Mouse (Mus musculus): ENCODE measurements around the gene Scmh1.
A peak's percentile ranks its signal among the peaks of the same experiment; 100 is the strongest.
"Not testable (repeated sequence)": the region's sequence is repeated elsewhere in the genome, so short reads cannot be mapped to it uniquely, and the experiment has no call there.

Scmh1 gene

DNA sequence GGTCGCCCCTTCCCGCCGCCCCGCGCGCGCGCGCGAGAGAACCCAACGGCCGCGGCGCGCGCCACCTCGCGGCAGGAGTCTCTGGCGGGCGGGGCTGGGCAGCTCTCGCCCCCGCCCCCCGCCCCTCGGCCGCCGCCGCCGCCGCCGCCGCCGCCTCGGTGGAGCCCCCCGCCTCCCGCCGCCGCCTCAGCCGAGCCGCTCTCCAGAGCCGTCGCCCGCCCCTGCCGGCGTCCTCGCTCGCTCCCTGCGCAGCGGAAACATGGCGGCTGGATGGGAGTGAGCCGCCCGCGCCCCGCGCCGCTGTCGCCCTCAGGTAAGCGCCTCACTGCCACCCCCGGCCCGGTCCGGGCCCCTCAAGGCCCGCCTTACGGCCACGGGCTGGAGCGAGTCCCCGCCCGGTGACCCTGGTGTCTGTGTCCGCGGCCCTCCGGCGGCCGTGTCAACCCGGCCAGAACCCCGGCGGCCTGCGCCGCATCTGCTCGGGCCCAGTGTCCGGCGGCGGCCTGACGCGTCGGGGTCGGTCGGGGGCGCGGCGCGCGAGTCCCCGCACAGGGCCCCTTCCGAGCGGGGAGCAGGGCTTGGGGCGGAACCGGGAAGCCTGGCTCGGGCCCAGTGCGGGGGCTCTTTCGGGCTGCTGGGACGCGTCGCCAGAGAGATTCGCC is at the start of gene Scmh1:
Gene Scmh1, plus strand, starts transcription at position 138 of the 662 bp plus-strand sequence.
- DNase-seq (ENCODE audit: low spot score in 2 of 2): peak; percentile 17 to 48

GRCm38 (mm10) chr4:120360011-120360521 is 45.0 kb upstream of the Scmh1 start:
- DNase-seq (ENCODE audit: low spot score in 2 of 2): no peak

DNA sequence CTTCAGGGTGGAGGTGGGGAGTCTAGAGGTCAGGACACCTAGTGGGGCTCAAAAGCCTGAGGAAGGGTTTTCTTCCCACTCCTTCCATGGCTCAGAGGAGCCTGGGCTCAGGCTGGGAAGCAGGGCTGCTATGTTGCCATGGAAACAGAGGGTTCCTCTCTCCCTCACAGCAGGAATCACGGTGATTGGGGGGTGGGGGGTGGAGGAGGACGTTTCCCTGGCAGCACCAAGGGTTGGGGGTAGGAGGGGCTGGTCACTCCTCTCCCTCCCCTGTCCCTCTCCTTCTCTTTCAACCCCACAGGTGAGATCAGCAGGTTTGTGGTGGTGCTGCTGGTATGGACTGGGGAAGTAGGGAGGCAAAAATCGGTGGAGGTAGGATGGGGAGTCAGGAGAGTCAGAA is 40.4 kb upstream of the Scmh1 start:
- DNase-seq (ENCODE audit: low spot score in 2 of 2): no peak

GRCm38 (mm10) chr4:120365456-120365855 is 39.6 kb upstream of the Scmh1 start:
- DNase-seq (ENCODE audit: low spot score in 2 of 2): no peak

DNA sequence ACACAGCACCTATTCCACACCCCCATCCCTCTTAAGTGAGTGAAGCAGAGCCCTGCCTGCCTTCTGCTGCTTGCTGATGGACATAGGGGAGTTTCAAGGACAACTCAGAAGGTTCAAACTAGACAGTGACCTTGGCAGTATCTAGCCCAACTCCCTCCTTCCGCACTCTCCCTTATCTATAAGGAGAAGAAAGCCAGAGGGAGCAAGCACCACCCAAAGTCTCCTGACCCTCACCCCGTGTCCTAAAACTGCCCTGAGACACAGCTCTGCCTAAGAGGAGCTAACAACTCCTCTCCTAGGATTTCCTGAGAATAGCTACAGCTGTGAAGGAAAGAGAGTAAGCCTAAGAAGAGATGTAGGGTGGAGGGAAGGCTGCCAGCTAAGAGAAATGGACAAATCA is 37.0 kb upstream of the Scmh1 start:
- DNase-seq (ENCODE audit: low spot score in 2 of 2): no peak

DNA sequence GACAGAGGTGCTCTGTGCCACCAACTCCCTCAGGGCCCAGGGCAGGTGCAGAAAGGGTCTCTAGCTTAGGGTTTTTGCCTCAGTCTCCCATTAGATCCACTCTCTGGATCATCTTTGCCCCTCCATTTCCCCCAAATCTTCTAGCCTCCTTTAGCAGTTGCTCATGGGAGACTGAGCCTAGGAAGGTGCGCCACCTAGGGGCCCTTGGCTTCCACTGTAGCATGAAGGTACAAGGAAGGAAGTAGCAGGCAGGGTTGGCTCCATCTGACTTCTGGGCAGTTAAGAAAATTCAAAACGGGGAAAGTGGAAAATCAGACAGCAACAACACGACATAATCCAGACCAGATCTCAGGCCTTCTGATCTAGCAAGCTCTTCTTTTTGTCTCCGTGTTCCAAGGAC is 36.4 kb upstream of the Scmh1 start:
- DNase-seq (ENCODE audit: low spot score in 2 of 2): peak in 1 of 2 experiments; percentile 35

- DNase-seq (ENCODE audit: low spot score in 2 of 2): no peak
These were observed 35.9 kb upstream of the Scmh1 start for GRCm38 (mm10) chr4:120369156-120369555.

DNA sequence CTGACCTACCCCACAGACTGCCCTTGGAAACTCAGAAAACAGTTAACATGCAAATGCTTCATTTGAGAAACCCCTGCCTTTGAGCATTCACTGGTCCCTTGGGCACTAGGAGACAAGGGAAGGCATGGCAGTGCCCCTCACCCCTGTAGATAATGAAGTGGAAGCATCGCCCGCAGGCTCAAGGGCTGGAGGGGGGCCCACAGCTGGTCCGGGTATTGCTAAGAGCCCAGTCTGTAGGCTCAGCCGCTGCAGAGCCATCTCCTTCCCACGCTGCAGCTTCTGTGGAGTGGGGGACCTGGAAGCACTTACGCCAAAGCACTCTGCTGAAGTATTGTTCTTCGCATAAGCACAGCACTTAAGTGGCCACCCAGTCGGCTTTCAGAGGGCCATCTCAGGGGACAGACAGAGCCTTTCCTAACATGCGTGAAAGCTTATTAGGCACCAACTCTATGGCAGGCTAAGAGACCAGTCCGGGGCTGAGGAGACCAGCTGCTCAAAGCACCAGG is 35.2 kb upstream of the Scmh1 start:
- no peak for DNase-seq (ENCODE audit: low spot score in 2 of 2)

DNA sequence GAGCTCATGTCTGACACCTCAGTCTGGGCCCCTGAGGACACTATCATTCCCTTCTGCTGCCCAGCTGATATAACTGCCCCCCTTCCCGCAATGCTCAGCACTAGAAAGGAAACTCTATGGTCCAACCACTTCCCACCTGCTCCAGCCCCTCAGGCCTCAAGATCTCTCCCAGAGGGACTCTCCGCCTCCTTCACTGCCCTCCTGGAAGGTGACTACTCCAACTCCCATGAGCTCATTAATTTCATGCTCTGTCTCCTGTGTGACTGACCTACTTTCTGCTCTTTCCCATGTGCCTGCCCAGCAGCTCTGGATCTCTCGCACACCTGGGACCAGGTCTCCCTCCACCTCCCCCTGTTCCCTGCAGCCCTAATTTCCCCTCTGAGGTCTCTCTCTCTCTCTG is 32.2 kb upstream of the Scmh1 start:
- no peak for DNase-seq (ENCODE audit: low spot score in 2 of 2)

DNA sequence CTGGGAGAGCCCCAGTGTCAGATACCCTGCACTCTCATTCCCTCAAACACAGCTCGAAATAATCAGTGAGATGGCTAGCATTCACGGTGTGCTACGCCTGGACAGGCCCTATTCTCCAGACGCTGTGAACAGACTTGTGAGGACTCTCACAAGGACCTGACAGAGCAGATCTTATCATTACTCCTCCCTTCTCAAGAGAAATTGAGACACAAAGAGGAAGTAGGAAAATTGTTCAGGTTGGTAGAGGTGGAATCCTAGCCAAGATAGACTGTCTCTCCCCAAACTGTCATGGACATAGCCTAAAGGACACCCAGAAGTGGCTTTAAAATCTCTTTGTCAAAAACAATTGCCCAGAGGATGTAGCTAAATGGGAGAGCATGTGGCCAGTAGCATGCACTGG is 31.3 kb upstream of the Scmh1 start:
- DNase-seq (ENCODE audit: low spot score in 2 of 2): no peak

GRCm38 (mm10) chr4:120380811-120381391 is 24.2 kb upstream of the Scmh1 start:
- peak; percentile 5 to 27 for DNase-seq (ENCODE audit: low spot score in 2 of 2)

GRCm38 (mm10) chr4:120385496-120385895 is 19.6 kb upstream of the Scmh1 start:
- no peak for DNase-seq (ENCODE audit: low spot score in 2 of 2)

- DNase-seq (ENCODE audit: low spot score in 2 of 2): no peak
These were observed 17.6 kb upstream of the Scmh1 start for GRCm38 (mm10) chr4:120387496-120387895.

DNA sequence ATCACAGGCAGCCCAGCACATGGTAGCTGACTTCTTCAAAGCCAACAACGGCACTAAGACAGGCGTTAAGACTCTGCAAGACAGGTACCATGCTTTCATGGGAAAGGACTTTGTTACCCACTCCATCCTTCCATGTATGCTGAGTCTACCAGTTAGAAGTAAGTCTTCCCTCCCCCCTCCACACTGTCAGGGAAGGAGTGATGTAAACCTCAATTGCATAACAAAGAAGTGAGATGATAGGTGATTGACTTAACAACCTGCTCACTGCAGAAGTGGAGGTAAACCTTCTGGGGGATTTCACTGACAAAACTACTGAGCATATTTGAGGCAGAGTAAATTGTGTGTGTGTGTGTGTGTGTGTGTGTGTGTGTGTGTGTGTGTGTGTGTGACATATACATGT is 17.1 kb upstream of the Scmh1 start:
- DNase-seq (ENCODE audit: low spot score in 2 of 2): no peak

GRCm38 (mm10) chr4:120388998-120389542 is 16.0 kb upstream of the Scmh1 start:
- DNase-seq (ENCODE audit: low spot score in 2 of 2): no peak

GRCm38 (mm10) chr4:120389546-120389945 is 15.5 kb upstream of the Scmh1 start:
- no peak for DNase-seq (ENCODE audit: low spot score in 2 of 2)

DNA sequence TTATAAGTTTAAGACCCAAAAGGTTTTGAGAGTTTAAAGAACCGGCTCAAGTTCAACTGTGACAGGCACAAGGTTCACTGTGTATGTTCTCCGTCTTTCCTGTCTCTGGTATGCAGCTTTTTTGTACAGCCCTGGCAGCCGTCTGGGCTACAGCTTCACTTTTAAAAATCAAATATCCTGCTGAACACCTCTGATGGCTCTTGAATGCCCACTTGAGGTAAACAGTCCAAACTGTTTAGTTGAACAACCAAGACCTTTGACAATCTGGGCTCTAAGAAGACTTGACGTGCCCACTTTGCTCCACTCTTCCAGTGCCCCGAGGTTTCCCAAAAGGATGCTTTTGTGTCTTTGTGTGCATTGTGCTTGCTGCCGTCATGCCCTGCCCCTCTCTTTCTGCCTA is 13.5 kb upstream of the Scmh1 start:
- no peak for DNase-seq (ENCODE audit: low spot score in 2 of 2)

- DNase-seq (ENCODE audit: low spot score in 2 of 2): no peak
These were observed 12.7 kb upstream of the Scmh1 start for GRCm38 (mm10) chr4:120392341-120392740.

DNA sequence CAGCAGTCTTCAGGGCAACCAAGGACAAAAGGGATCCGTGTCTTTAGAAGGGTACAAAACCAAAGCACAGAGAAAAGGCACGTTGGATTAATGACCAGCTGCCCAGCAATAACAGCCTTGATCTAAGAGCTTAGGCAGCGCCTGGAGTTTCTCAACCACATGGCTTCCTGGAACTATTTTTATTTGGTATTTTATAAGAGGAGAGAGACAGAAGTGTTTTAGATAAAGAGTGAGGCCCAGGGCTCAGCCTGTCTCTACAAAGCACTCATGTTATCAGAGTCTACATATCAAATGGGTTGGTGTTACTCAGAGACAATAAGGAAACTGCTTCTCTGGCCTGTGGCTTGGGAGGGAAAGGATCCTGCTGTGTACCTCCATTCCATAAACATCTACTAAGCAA is 12.3 kb upstream of the Scmh1 start:
- DNase-seq (ENCODE audit: low spot score in 2 of 2): no peak

- DNase-seq (ENCODE audit: low spot score in 2 of 2): no peak
These were observed 4.8 kb upstream of the Scmh1 start for GRCm38 (mm10) chr4:120400251-120400650.

DNA sequence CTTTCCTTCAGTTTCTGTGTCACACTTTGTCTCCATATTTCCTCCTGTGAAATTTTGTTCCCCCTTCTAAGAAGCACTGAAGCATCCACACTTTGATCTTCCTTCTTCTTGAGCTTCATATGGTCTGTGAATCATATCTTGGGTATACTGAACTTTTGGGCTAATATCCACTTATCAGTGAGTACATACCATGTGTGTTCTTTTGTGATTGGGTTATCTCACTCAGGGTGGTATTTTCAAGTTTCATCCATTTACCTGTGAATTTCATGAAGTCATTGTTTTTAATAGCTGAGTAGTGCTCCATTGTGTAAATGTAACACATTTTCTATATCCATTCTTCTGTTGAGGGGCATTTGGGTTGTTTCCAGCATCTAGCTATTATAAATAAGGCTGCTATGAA is 3.0 kb upstream of the Scmh1 start:
- DNase-seq (ENCODE audit: low spot score in 2 of 2): not testable (repeated sequence)

DNA sequence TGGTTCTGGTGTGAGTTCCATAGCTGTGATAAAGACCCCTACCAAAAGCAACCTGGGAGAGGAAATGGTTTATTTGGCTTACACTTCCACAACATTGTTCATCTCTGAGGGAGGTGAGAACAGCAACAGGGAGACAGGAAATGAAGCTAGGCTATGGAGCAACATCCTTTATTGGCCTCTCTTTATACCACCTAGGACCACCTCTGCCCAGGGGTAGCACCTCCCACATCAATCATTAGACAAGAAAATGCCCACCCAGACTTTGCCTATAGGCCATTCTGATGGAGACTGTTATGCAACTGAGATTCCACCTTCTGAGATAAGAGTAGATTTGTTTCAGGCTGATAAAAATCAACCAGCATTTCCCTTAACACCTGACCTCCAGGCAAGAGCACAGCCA is 834 bp upstream of the Scmh1 start:
- DNase-seq (ENCODE audit: low spot score in 2 of 2): no peak

DNA sequence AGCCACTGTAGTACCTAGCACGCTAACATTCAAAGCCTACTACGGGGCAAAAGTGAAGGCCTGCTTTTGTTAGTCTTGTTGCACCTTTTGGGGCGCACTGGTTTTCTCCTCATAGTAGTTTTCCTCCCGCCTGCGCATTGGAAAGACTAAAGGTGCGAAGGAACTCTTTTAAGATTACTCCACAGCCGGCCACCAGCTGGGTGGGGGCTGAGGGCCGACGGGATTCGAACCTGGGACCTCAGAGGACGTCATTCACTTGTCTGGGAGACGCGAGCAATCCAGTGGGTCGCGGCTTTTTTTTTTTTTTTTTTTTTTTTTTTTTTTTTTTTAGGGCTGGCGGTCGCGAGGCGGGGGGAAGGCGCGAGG is 320 bp upstream of the Scmh1 start:
- no peak for DNase-seq (ENCODE audit: low spot score in 2 of 2)
